8 mouse cellular contexts compared by ENCODE assay signal in genomic region chr11:32234816-32235485, GRCm38 (mm10). TPM values are rescaled to one million over a fixed set of nuclear protein-coding genes. Genes with fewer than 3 reads are reported as not detected.
DNase-seq lines count a peak whose midpoint lies in the region; ATAC-seq and TF ChIP-seq lines count a peak whose summit lies in the region.

No protein-coding gene starts in this region.

- no peak for TF ChIP-seq POLR2A in kidney, adult 2 months (IDR thresholded peaks at IDR 0.05; ENCODE audit: low read depth, low read length)

- no peak for ATAC-seq in kidney, embryonic 14.5 days (ENCODE audit: low FRiP score, low TSS enrichment)
- no peak for ATAC-seq in midbrain, embryonic 11.5 days (ENCODE audit: low FRiP score)
- no peak for ATAC-seq in stomach, embryonic 15.5 days (ENCODE audit: insufficient read depth, low FRiP score, low read depth)

- H3K4me2 ChIP-seq in kidney, embryonic 14.5 days (replicated peaks; ENCODE audit: low read depth, low read length): no peak overlapping the region
- H3K4me2 ChIP-seq in midbrain, embryonic 11.5 days: no peak overlapping the region
- no peak overlapping the region for H3K4me2 ChIP-seq in stomach, embryonic 15.5 days

- peak overlapping the region; percentile 62; the same call in 1 of the 2 replicates for H3K27ac ChIP-seq in kidney, adult 2 months (ENCODE audit: insufficient read depth, low read depth, low read length)
- H3K27ac ChIP-seq in kidney, embryonic 14.5 days (ENCODE audit: low read depth, low read length): no peak overlapping the region
- no peak overlapping the region for H3K27ac ChIP-seq in midbrain, embryonic 11.5 days (ENCODE audit: low read depth, low read length)
- H3K27ac ChIP-seq in midbrain, embryonic 10.5 days (replicated peaks): no peak overlapping the region
- peak overlapping the region; percentile 74 for H3K27ac ChIP-seq in stomach, embryonic 15.5 days

- no peaks in the 10 kb centered on the region; the same call in 1 of the 2 replicates for H3K36me3 ChIP-seq in kidney, adult 2 months (ENCODE audit: control insufficient read depth, insufficient read depth, low read length)
- peaks cover 62% of the 10 kb centered on the region for H3K36me3 ChIP-seq in kidney, embryonic 14.5 days (ENCODE audit: control insufficient read depth, insufficient read depth, low read length)
- H3K36me3 ChIP-seq in midbrain, embryonic 11.5 days (ENCODE audit: control insufficient read depth, insufficient read depth, low read length): peaks cover 5% of the 10 kb centered on the region
- H3K36me3 ChIP-seq in midbrain, embryonic 10.5 days: peaks cover 100% of the 10 kb centered on the region
- H3K36me3 ChIP-seq in stomach, embryonic 15.5 days: peaks cover 28% of the 10 kb centered on the region

- DNase-seq in cerebellum, adult 11-12 months: peak; percentile 30
- DNase-seq in cerebellum, postnatal 4 days (ENCODE audit: low spot score in 2 of 2): no peak
- DNase-seq in kidney, adult 2 months: peak; percentile 65
- peak; percentile 54 for DNase-seq in midbrain, embryonic 11.5 days (ENCODE audit: low spot score, missing footprints)
- no peak for DNase-seq in midbrain, embryonic 10.5 days (ENCODE audit: low spot score)
- no peak for DNase-seq in ovary, postnatal 36 days (ENCODE audit: low spot score)

- no peak for TF ChIP-seq CTCF in kidney, adult 2 months (conservative IDR thresholded peaks at IDR 0.05; ENCODE audit: insufficient read depth, insufficient read length, low read depth, low read length)

- no peak overlapping the region for H3K4me3 ChIP-seq in kidney, adult 2 months (ENCODE audit: insufficient read depth, low read depth, low read length)
- no peak overlapping the region for H3K4me3 ChIP-seq in kidney, embryonic 14.5 days (ENCODE audit: low read length)
- H3K4me3 ChIP-seq in midbrain, embryonic 11.5 days (ENCODE audit: low read depth, low read length): no peak overlapping the region
- H3K4me3 ChIP-seq in midbrain, embryonic 10.5 days: no peak overlapping the region
- H3K4me3 ChIP-seq in stomach, embryonic 15.5 days (replicated peaks): no peak overlapping the region

- H3K9me3 ChIP-seq in kidney, embryonic 14.5 days (ENCODE audit: control insufficient read depth, low read length): no peaks in the 10 kb centered on the region
- no peaks in the 10 kb centered on the region for H3K9me3 ChIP-seq in midbrain, embryonic 11.5 days (ENCODE audit: control insufficient read depth, low read length)
- no peaks in the 10 kb centered on the region for H3K9me3 ChIP-seq in midbrain, embryonic 10.5 days (replicated peaks)
- H3K9me3 ChIP-seq in stomach, embryonic 15.5 days: no peaks in the 10 kb centered on the region

- no peaks in the 10 kb centered on the region for H3K27me3 ChIP-seq in kidney, adult 2 months (replicated peaks; ENCODE audit: control insufficient read depth, insufficient read depth, low read length)
- H3K27me3 ChIP-seq in kidney, embryonic 14.5 days (ENCODE audit: control insufficient read depth, insufficient read depth, low read length): no peaks in the 10 kb centered on the region
- H3K27me3 ChIP-seq in midbrain, embryonic 11.5 days (ENCODE audit: control insufficient read depth, insufficient read depth, low read length): no peaks in the 10 kb centered on the region
- H3K27me3 ChIP-seq in midbrain, embryonic 10.5 days (ENCODE audit: low read depth, poor library complexity, severe bottlenecking): no peaks in the 10 kb centered on the region
- H3K27me3 ChIP-seq in stomach, embryonic 15.5 days (replicated peaks): no peaks in the 10 kb centered on the region

- 79% methylated on average over 6 of the region's 6 CpGs for WGBS in kidney, adult 2 months
- WGBS in kidney, embryonic 14.5 days: 96% methylated on average over 6 of the region's 6 CpGs
- 92% methylated on average over 6 of the region's 6 CpGs for WGBS in midbrain, embryonic 11.5 days
- 95% methylated on average over 6 of the region's 6 CpGs for WGBS in midbrain, embryonic 10.5 days
- 88% methylated on average over 6 of the region's 6 CpGs for WGBS in stomach, embryonic 15.5 days

- no peak overlapping the region for H3K9ac ChIP-seq in kidney, embryonic 14.5 days (ENCODE audit: low read depth, low read length)
- no peak overlapping the region for H3K9ac ChIP-seq in midbrain, embryonic 11.5 days (ENCODE audit: low read length)
- no peak overlapping the region for H3K9ac ChIP-seq in stomach, embryonic 15.5 days

- peaks cover 19% of the 10 kb centered on the region for H3K4me1 ChIP-seq in kidney, adult 2 months (ENCODE audit: control insufficient read depth, insufficient read depth, low read length)
- no peaks in the 10 kb centered on the region for H3K4me1 ChIP-seq in kidney, embryonic 14.5 days (ENCODE audit: control insufficient read depth, insufficient read depth, low read length)
- H3K4me1 ChIP-seq in midbrain, embryonic 11.5 days (ENCODE audit: control insufficient read depth, insufficient read depth, low read length): no peaks in the 10 kb centered on the region
- no peaks in the 10 kb centered on the region for H3K4me1 ChIP-seq in midbrain, embryonic 10.5 days
- H3K4me1 ChIP-seq in stomach, embryonic 15.5 days: peaks cover 26% of the 10 kb centered on the region

RNA-seq across cellular contexts. Expression of gene Mpg, which starts 8.6 kb away (rescaled TPM):
- 12.5 and 13.4 TPM in 2 replicates for polyA plus RNA-seq in kidney, adult 2 months (2012; rRNA removed)
- polyA plus RNA-seq in kidney, embryonic 14.5 days (2014; fragmentation: Nextera tagmentation; extraction: Ambion mirVana): 35.6 and 39.8 TPM in 2 replicates
- polyA plus RNA-seq in midbrain, embryonic 11.5 days (2014; fragmentation: Nextera tagmentation; extraction: Ambion mirVana): 24.8 and 27.2 TPM in 2 replicates
- 30.6 and 32.0 TPM in 2 replicates for polyA plus RNA-seq in midbrain, embryonic 10.5 days (2016; fragmentation: Nextera tagmentation; extraction: Ambion mirVana)
- polyA plus RNA-seq in stomach, embryonic 15.5 days (2015; fragmentation: Nextera tagmentation; extraction: Ambion mirVana): 32.7 and 35.8 TPM in 2 replicates

RNA-seq across cellular contexts. Expression of gene Rhbdf1, which starts 12.9 kb away (rescaled TPM):
- 81.7 and 110 TPM in 2 replicates for polyA plus RNA-seq in kidney, adult 2 months (2012; rRNA removed)
- 28.0 and 39.5 TPM in 2 replicates for polyA plus RNA-seq in kidney, embryonic 14.5 days (2014; fragmentation: Nextera tagmentation; extraction: Ambion mirVana)
- 13.2 and 14.1 TPM in 2 replicates for polyA plus RNA-seq in midbrain, embryonic 11.5 days (2014; fragmentation: Nextera tagmentation; extraction: Ambion mirVana)
- 25.1 and 26.2 TPM in 2 replicates for polyA plus RNA-seq in midbrain, embryonic 10.5 days (2016; fragmentation: Nextera tagmentation; extraction: Ambion mirVana)
- 57.6 and 63.1 TPM in 2 replicates for polyA plus RNA-seq in stomach, embryonic 15.5 days (2015; fragmentation: Nextera tagmentation; extraction: Ambion mirVana)

RNA-seq across cellular contexts. Expression of gene Snrnp25, which starts 29.7 kb away (rescaled TPM):
- polyA plus RNA-seq in kidney, adult 2 months (2012; rRNA removed): 16.1 and 19.5 TPM in 2 replicates
- 71.7 and 90.6 TPM in 2 replicates for polyA plus RNA-seq in kidney, embryonic 14.5 days (2014; fragmentation: Nextera tagmentation; extraction: Ambion mirVana)
- polyA plus RNA-seq in midbrain, embryonic 11.5 days (2014; fragmentation: Nextera tagmentation; extraction: Ambion mirVana): 77.0 and 87.0 TPM in 2 replicates
- 94.7 and 107 TPM in 2 replicates for polyA plus RNA-seq in midbrain, embryonic 10.5 days (2016; fragmentation: Nextera tagmentation; extraction: Ambion mirVana)
- polyA plus RNA-seq in stomach, embryonic 15.5 days (2015; fragmentation: Nextera tagmentation; extraction: Ambion mirVana): 52.6 and 57.5 TPM in 2 replicates

RNA-seq across cellular contexts. Expression of gene Nprl3, which starts 32.6 kb away (rescaled TPM):
- polyA plus RNA-seq in kidney, adult 2 months (2012; rRNA removed): 71.9 and 95.7 TPM in 2 replicates
- polyA plus RNA-seq in kidney, embryonic 14.5 days (2014; fragmentation: Nextera tagmentation; extraction: Ambion mirVana): 27.5 and 45.5 TPM in 2 replicates
- polyA plus RNA-seq in midbrain, embryonic 11.5 days (2014; fragmentation: Nextera tagmentation; extraction: Ambion mirVana): 28.3 and 34.0 TPM in 2 replicates
- 42.6 and 45.3 TPM in 2 replicates for polyA plus RNA-seq in midbrain, embryonic 10.5 days (2016; fragmentation: Nextera tagmentation; extraction: Ambion mirVana)
- polyA plus RNA-seq in stomach, embryonic 15.5 days (2015; fragmentation: Nextera tagmentation; extraction: Ambion mirVana): 35.6 and 39.0 TPM in 2 replicates

RNA-seq across cellular contexts. Expression of gene Il9r, which starts 34.9 kb away (rescaled TPM):
- polyA plus RNA-seq in kidney, adult 2 months (2012; rRNA removed): 0.05 and 0.58 TPM in 2 replicates
- polyA plus RNA-seq in kidney, embryonic 14.5 days (2014; fragmentation: Nextera tagmentation; extraction: Ambion mirVana): not detected in 2 replicates
- polyA plus RNA-seq in midbrain, embryonic 11.5 days (2014; fragmentation: Nextera tagmentation; extraction: Ambion mirVana): not detected in 2 replicates
- polyA plus RNA-seq in midbrain, embryonic 10.5 days (2016; fragmentation: Nextera tagmentation; extraction: Ambion mirVana): 0.05 TPM in 1 of 2 replicates, not detected in the other
- 0.06 and 0.09 TPM in 2 replicates for polyA plus RNA-seq in stomach, embryonic 15.5 days (2015; fragmentation: Nextera tagmentation; extraction: Ambion mirVana)

Comparison
In these comparisons a context has a peak if more than half of its experiments do, and no peak if none do; other contexts are left out.
1. DNase-seq: peak in cerebellum, adult 11-12 months (single experiment), kidney, adult 2 months (single experiment) and midbrain, embryonic 11.5 days (single experiment); none in cerebellum, postnatal 4 days (0 of 2), midbrain, embryonic 10.5 days (single experiment) and ovary, postnatal 36 days (single experiment).
2. H3K27ac ChIP-seq: peak in kidney, adult 2 months (single experiment) and stomach, embryonic 15.5 days (single experiment); none in kidney, embryonic 14.5 days (single experiment), midbrain, embryonic 11.5 days (single experiment) and midbrain, embryonic 10.5 days (single experiment).